ENCODE assay signal across 21 mouse cellular contexts in genomic region chr4:59795788-59796455, GRCm38 (mm10).
"Had no signal": no experiment of that assay in that cellular context is flagged by ENCODE, and none has a peak within 500 bp of the region (broad histone marks: within the 10 kb centered on the region; RNA-seq: fewer than 3 reads in every experiment).

No protein-coding gene starts in this region.

- H3K36me3 ChIP-seq: limb, embryonic 12.5 days; limb, embryonic 15.5 days; midbrain, embryonic 13.5 days; neural tube, embryonic 13.5 days had no signal

- H3K4me2 ChIP-seq: limb, embryonic 12.5 days; limb, embryonic 15.5 days; liver, embryonic 11.5 days; lung, embryonic 14.5 days; midbrain, embryonic 13.5 days; neural tube, embryonic 13.5 days had no signal

- H3K9ac ChIP-seq: limb, embryonic 12.5 days; limb, embryonic 15.5 days; liver, embryonic 14.5 days; liver, postnatal 0 days; lung, embryonic 14.5 days; midbrain, embryonic 13.5 days; neural tube, embryonic 13.5 days had no signal

- H3K27ac ChIP-seq: limb, embryonic 12.5 days; limb, embryonic 15.5 days; liver, embryonic 14.5 days; macrophage; midbrain, embryonic 13.5 days; neural tube, embryonic 13.5 days had no signal

- H3K9me3 ChIP-seq: limb, embryonic 12.5 days; limb, embryonic 15.5 days; midbrain, embryonic 13.5 days; neural tube, embryonic 13.5 days had no signal

- H3K27me3 ChIP-seq: limb, embryonic 12.5 days; limb, embryonic 15.5 days; midbrain, embryonic 13.5 days; neural tube, embryonic 13.5 days had no signal

- DNase-seq: kidney, postnatal 14 days; kidney, postnatal 4 days; left cerebral cortex, postnatal 4 days; liver, postnatal 0 days; retina, postnatal 1 day; right cerebral cortex, postnatal 25 days; spleen, adult 18-20 months; thymus, adult 18-20 months; thymus, postnatal 14 days; thymus, postnatal 4 days had no signal

- H3K4me3 ChIP-seq: limb, embryonic 12.5 days; limb, embryonic 15.5 days; midbrain, embryonic 13.5 days; myocyte; neural tube, embryonic 13.5 days had no signal

- ATAC-seq: liver, postnatal 0 days; lung, postnatal 0 days; midbrain, embryonic 13.5 days; midbrain, embryonic 16.5 days had no signal

- H3K4me1 ChIP-seq: limb, embryonic 12.5 days; limb, embryonic 15.5 days; midbrain, embryonic 13.5 days; neural tube, embryonic 13.5 days had no signal
